Mouse (Mus musculus): Measurements from ENCODE around the gene Shroom3.
A peak's percentile ranks its signal among the peaks of the same experiment; 100 is the strongest.

Gene Shroom3

DNA sequence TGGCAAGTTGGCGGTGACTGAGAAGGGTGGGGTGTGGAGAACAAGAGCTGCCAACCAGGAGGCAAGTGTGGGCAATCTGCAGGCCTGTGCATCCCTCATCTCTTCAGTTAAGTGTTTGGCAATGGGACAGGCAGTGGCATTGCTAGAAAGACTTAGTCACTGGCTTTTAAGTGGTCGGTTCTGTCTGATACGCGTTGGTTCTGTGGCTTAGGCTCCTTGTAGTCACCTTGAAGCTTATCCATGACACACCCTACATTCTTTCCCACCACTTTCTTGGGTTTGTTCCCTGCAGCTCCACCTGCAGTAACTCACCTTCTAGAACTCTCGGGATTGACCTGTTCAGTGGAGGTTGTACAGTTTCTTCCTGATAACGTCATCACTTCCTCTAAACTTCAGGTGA lies 166.5 kb downstream of the Shroom3 start:
- no peak for DNase-seq (ENCODE audit: low read depth, low spot score)

GRCm38 (mm10) chr5:92850925-92851324 lies 167.7 kb downstream of the Shroom3 start:
- DNase-seq (ENCODE audit: low read depth, low spot score): no peak

- DNase-seq (ENCODE audit: low read depth, low spot score): no peak
Observed at GRCm38 (mm10) chr5:92854983-92855382, 171.7 kb downstream of the Shroom3 start.

DNA sequence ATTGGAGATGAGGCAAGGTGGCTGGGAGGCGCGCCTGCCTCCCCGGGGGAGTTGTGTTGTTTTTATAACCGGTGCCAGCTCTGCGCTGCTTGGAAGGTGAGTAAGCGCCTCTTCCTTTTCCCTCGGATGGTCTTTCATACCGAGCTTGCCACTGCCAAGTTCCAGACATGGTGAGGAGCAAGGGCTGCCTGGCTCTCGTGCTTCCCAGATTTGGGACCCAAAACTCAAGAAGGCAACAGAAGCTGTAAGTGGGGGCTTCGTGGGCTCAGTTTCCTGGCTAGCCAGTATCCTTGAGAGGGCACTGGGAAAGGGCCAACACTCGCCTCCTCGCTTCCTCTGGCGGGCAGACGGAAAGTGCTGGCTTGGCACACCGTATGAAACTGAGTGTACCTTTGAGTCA lies 173.1 kb downstream of the Shroom3 start:
- no peak for DNase-seq (ENCODE audit: low read depth, low spot score)

GRCm38 (mm10) chr5:92857177-92857576 lies 173.9 kb downstream of the Shroom3 start:
- no peak for DNase-seq (ENCODE audit: low read depth, low spot score)

- DNase-seq (ENCODE audit: low read depth, low spot score): no peak
Observed at GRCm38 (mm10) chr5:92858104-92858503, 174.9 kb downstream of the Shroom3 start.

- DNase-seq (ENCODE audit: low read depth, low spot score): no peak
Observed at GRCm38 (mm10) chr5:92858576-92858975, 175.3 kb downstream of the Shroom3 start.

DNA sequence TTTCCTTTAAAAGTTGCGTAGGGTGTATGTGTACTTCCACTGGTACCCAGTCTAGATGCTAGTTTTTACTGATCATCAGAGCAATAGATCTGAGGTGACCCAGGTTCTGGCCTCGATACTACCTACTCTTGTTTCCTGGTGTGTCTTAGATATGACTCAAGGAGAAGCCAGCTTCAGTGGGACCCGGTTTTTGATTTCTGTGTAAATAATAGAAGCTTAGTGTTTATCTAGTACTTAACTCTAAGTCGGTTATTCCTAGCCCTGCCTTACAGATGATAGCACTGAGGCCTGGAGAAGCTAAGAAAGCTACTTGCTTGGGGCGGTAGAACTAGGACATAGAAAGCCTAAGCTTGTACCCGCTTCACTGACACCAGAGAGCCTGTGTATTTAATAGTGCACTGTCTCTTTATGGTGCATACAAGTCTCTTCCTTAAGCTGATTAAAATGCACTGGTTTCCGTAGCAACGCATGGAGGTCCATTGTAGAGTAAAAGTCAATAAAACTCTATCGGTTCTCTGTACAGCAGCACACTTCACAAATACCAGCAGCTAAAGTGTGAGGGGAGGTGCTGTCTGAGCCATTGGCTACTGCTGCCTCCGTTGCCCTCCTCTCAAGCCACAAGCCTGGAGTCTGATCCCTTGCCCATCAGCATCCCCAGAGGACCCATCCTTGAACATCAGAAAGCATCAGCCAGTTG lies 178.3 kb downstream of the Shroom3 start:
- peak; percentile 13 for DNase-seq (ENCODE audit: low read depth, low spot score)

DNA sequence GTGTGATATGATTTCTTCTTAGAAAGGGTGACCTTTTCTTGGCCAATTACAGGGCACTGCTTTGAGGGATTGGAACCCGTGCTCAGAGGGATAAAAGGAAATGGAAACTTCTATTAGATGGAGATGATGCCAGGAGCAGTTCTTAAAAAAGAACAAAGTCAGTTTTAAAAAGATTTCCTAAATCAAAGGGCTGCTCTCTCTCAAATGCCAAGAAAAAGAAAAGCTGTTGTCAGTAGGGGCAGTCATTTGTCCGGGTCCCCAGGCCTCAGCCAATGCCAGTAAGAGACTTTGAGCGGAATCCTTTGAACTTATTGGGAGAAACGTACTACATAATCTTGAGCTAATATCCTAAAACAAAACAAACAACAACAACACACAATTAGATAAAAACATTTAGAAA lies 181.9 kb downstream of the Shroom3 start:
- no peak for DNase-seq (ENCODE audit: low read depth, low spot score)

GRCm38 (mm10) chr5:92866546-92866945 lies 183.3 kb downstream of the Shroom3 start:
- DNase-seq (ENCODE audit: low read depth, low spot score): no peak

DNA sequence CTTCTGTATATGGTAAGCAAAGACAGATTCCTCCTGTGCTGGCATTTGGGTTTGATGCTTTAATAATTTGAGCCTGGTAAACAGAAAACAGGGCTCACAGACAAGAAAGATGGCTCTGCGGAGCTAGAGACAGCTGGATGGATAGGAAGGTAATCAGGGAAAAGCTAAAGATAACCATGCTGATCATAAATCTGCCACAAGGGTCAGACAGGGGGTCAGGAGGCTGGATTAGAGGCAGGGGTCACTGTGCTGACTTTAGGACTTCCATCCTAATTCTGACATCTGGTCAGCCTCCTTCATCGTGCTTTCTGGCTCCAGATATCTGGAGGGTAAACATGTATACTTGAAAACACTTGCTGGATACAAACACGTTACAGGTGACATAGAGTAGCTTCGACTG lies 184.0 kb downstream of the Shroom3 start:
- no peak for DNase-seq (ENCODE audit: low read depth, low spot score)

DNA sequence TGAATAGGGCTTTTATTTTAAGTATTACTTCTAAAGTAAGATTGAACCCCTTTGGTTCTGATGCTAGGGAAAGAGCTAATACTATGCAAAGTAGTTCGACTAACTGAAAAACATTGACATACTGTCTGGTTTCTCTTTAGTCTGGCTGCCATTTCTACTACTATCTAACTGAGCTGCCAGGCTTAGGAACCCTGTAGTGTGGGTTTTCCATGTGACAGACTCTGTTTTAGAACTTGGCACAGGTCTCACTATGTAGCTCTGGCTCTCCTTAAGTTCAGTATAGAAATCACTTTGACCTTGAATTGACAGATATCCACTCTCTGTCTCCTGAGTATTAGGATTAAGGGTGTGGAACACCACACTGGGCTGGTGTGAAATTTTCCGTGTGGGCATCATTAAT lies 185.0 kb downstream of the Shroom3 start:
- no peak for DNase-seq (ENCODE audit: low read depth, low spot score)

- DNase-seq (ENCODE audit: low read depth, low spot score): no peak
Observed at GRCm38 (mm10) chr5:92871048-92871447, 187.8 kb downstream of the Shroom3 start.

DNA sequence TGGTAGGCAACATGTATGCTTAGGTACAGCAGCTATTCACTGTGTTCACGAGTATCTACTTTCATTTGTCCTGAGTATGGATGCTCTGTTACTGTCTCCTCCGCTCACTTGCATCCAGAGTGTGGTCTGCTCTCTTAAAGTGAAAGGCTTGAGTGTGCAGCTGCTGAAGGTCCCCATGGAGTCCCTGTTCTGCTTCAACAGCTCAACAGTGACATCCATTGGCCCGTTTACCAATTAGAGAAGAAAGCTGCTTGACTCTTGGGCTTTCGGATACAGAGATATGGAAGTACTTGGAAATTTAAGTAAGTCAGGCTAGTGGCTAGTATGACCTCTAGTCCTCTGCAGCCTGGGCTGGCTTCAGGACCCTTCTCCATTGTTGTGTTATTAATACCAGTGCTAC lies 188.9 kb downstream of the Shroom3 start:
- DNase-seq (ENCODE audit: low read depth, low spot score): no peak

DNA sequence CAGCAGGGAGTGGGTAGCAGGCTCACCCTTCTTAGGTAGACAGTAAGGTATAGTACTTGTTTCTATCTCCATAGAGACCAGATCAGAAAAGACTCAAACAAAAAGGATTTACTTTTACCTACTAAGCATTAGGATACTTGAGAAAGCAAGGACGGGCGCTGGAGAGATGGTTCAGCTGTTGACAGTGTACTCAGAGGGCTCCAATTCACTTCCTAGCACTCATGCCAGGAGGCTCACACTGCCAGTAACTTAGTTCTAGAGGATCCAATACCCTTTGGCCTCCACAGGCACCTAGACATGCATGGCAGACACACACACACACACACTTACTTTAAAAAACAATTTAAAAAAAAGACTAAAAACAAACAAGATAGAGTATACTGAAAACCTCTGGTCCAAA lies 189.8 kb downstream of the Shroom3 start:
- DNase-seq (ENCODE audit: low read depth, low spot score): no peak

GRCm38 (mm10) chr5:92873518-92873917 lies 190.3 kb downstream of the Shroom3 start:
- DNase-seq (ENCODE audit: low read depth, low spot score): no peak

- no peak for DNase-seq (ENCODE audit: low read depth, low spot score)
Observed at GRCm38 (mm10) chr5:92875836-92876235, 192.6 kb downstream of the Shroom3 start.

GRCm38 (mm10) chr5:92877104-92877503 lies 193.9 kb downstream of the Shroom3 start:
- no peak for DNase-seq (ENCODE audit: low read depth, low spot score)

- DNase-seq (ENCODE audit: low read depth, low spot score): no peak
Observed at GRCm38 (mm10) chr5:92880393-92880792, 197.2 kb downstream of the Shroom3 start.

- no peak for DNase-seq (ENCODE audit: low read depth, low spot score)
Observed at GRCm38 (mm10) chr5:92880893-92881292, 197.7 kb downstream of the Shroom3 start.

GRCm38 (mm10) chr5:92886141-92886540 lies 202.9 kb downstream of the Shroom3 start:
- DNase-seq (ENCODE audit: low read depth, low spot score): no peak

- no peak for DNase-seq (ENCODE audit: low read depth, low spot score)
Observed at GRCm38 (mm10) chr5:92887501-92887900, 204.3 kb downstream of the Shroom3 start.

DNA sequence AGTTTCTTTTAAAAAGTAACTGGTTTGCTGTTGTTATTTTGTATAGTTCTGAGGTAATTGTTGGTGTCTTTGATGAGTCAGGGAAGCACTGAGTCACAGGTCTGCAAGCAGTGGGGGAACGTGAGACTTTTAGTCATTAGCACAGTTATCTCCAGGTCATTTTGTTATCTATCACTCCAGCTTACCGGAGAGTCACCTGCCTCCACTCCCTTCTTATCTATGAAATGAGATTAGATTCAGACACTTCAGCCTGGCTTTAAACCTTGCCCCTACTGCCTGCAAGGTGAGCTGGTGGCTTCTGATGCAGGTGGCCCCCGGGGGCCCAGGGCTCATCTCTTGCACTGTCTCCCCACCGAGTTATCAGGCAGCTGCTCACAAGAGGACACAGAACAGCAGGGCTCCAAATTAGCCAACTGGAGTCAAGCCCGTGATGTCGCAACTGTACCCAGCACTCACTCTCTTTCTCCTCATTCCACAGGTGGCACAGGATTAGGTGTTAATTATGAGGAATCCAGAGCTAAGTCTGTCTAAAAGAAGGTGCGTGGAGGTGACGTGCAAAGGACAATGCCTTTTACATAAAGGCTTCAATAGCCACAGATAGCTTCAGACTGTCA lies 205.5 kb downstream of the Shroom3 start:
- no peak for DNase-seq (ENCODE audit: low read depth, low spot score)

- DNase-seq (ENCODE audit: low read depth, low spot score): no peak
Observed at GRCm38 (mm10) chr5:92890902-92891301, 207.7 kb downstream of the Shroom3 start.

Data from retina, postnatal 7 days (tissue).